Comparison of ENCODE assay signal across 15 mouse cellular contexts in the genomic region with DNA sequence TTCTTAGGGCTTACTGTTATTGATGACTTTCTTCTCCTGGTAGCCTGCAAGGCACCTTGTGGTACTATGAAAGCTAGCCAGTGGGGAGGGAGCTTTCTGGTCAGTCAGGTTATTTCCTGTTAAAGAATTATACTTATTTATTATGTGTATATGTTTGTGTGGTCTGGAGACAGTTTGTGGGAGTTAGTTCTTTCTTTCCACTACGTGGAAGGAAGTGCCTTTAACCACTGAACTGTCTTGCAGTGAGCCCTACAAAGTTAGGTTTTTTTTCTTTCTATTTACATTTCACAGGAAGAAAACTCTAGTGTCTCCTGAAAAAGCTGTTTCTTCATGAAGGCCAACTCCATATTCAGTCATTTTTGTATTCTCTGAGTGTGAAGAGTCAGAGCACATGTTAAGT.
"Had no signal": no experiment of that assay in that cellular context is flagged by ENCODE, and none has a peak within 500 bp of the region (broad histone marks: within the 10 kb centered on the region; RNA-seq: fewer than 3 reads in every experiment).

No protein-coding gene starts in this region.

- H3K4me1 ChIP-seq: kidney, embryonic 15.5 days; limb, embryonic 15.5 days; neural tube, embryonic 12.5 days had no signal

- ATAC-seq: liver, embryonic 12.5 days had no signal

- DNase-seq: kidney, postnatal 14 days; layer of hippocampus, postnatal 36 days; lung, embryonic 14.5 days; lung, postnatal 14 days; midbrain, embryonic 14.5 days; retina, postnatal 1 day; right cerebral cortex, postnatal 4 days; spleen, adult 18-20 months; thymus, adult 2 months had no signal

- H3K9me3 ChIP-seq: kidney, embryonic 15.5 days; limb, embryonic 15.5 days; liver, embryonic 12.5 days; neural tube, embryonic 12.5 days had no signal

- H3K27ac ChIP-seq: kidney, embryonic 15.5 days; limb, embryonic 15.5 days; liver, embryonic 12.5 days; macrophage; neural tube, embryonic 12.5 days had no signal

- H3K4me3 ChIP-seq: kidney, embryonic 15.5 days; limb, embryonic 15.5 days; liver, embryonic 12.5 days; myocyte; neural tube, embryonic 12.5 days had no signal

- H3K4me2 ChIP-seq: kidney, embryonic 15.5 days; limb, embryonic 15.5 days; liver, embryonic 12.5 days; lung, embryonic 14.5 days; neural tube, embryonic 12.5 days had no signal

- H3K9ac ChIP-seq: kidney, embryonic 15.5 days; limb, embryonic 15.5 days; liver, embryonic 12.5 days; lung, embryonic 14.5 days; neural tube, embryonic 12.5 days had no signal

- H3K27me3 ChIP-seq: kidney, embryonic 15.5 days; limb, embryonic 15.5 days; liver, embryonic 12.5 days; neural tube, embryonic 12.5 days had no signal

- H3K36me3 ChIP-seq: kidney, embryonic 15.5 days; limb, embryonic 15.5 days; liver, embryonic 12.5 days; neural tube, embryonic 12.5 days had no signal
